Mouse (Mus musculus): ENCODE data around the gene Oat. TPM values are rescaled to one million over a fixed set of nuclear protein-coding genes. Genes with fewer than 3 reads are reported as not detected.

The Oat gene
- polyA plus RNA-seq, 1 experiment from 2014 or later: 155 TPM

GRCm38 (mm10) chr7:132596557-132597250, 20.5 kb upstream of the Oat start:
- WGBS: 14% methylated on average over 25 of the region's 26 CpGs
- H3K9me3 ChIP-seq (ENCODE audit: control insufficient read depth, low read length): no peaks in the 10 kb centered on the region
- 0 out of 2 replicates have a peak overlapping the region, but pooled peaks have one; percentile 27 for H3K9ac ChIP-seq (ENCODE audit: low read length)
- peaks cover 13% of the 10 kb centered on the region; the same call in 1 of the 2 replicates for H3K27me3 ChIP-seq (ENCODE audit: control insufficient read depth, insufficient read depth, low read length)
- peak overlapping the region; percentile 44 for H3K4me3 ChIP-seq (ENCODE audit: low read depth, low read length)
- H3K27ac ChIP-seq (replicated peaks): no peak overlapping the region
- H3K4me1 ChIP-seq (replicated peaks; ENCODE audit: control insufficient read depth, insufficient read depth): peaks cover 2% of the 10 kb centered on the region; the same call in 1 of the 2 replicates
- H3K4me2 ChIP-seq (replicated peaks; ENCODE audit: low read depth): peak overlapping the region; percentile 72
- TF ChIP-seq EP300 (optimal IDR thresholded peaks at IDR 0.05) (no peak), CTCF (IDR thresholded peaks at IDR 0.05; ENCODE audit: low read depth) (peak; percentile 45)
- peak; percentile 48; the same call in 1 of the 2 replicates for ATAC-seq (ENCODE audit: low FRiP score, low TSS enrichment)
- DNase-seq (ENCODE audit: low spot score): no peak
- no peaks in the 10 kb centered on the region for H3K36me3 ChIP-seq (ENCODE audit: control insufficient read depth, insufficient read depth, low read length)

DNA sequence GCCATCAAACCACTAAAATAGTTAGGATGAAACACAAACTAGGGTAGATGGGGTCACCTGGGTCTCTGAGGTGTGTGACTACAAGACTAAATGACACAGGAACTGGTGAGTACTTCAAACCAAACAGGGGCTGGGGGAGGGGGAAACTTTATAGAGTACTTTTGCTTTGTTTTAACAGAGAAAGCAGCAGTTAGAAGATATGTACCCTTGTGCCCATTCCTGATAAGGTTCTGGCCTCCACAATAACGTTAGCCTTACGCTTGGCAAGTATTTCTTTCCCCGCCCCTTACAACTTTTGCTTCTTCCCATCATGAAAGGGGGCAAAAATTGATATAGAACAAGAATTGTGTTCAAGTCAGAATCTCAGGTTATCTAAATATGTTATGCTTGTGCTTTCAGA, 19.6 kb upstream of the Oat start:
- Histone ChIP-seq H3K4me3 (ENCODE audit: low read depth, low read length) (no peak overlapping the region), H3K27me3 (ENCODE audit: control insufficient read depth, insufficient read depth, low read length) (peaks cover 10% of the 10 kb centered on the region; the same call in 1 of the 2 replicates), H3K9ac (ENCODE audit: low read length) (no peak overlapping the region), H3K4me2 (replicated peaks; ENCODE audit: low read depth) (no peak overlapping the region), H3K36me3 (ENCODE audit: control insufficient read depth, insufficient read depth, low read length) (no peaks in the 10 kb centered on the region), H3K9me3 (ENCODE audit: control insufficient read depth, low read length) (no peaks in the 10 kb centered on the region), H3K27ac (replicated peaks) (no peak overlapping the region), H3K4me1 (replicated peaks; ENCODE audit: control insufficient read depth, insufficient read depth) (peaks cover 2% of the 10 kb centered on the region; the same call in 1 of the 2 replicates)
- WGBS: 91% methylated on average over 3 of the region's 3 CpGs
- no peak for DNase-seq (ENCODE audit: low spot score)
- TF ChIP-seq CTCF (IDR thresholded peaks at IDR 0.05; ENCODE audit: low read depth): no peak
- no peak for TF ChIP-seq EP300 (optimal IDR thresholded peaks at IDR 0.05)
- no peak for ATAC-seq (ENCODE audit: low FRiP score, low TSS enrichment)

- H3K9me3 ChIP-seq (ENCODE audit: control insufficient read depth, low read length): no peaks in the 10 kb centered on the region
- TF ChIP-seq CTCF (IDR thresholded peaks at IDR 0.05; ENCODE audit: low read depth) (no peak), EP300 (optimal IDR thresholded peaks at IDR 0.05) (no peak)
- no peak overlapping the region for H3K27ac ChIP-seq (replicated peaks)
- no peak for DNase-seq (ENCODE audit: low spot score)
- peaks cover 9% of the 10 kb centered on the region; the same call in 1 of the 2 replicates for H3K27me3 ChIP-seq (ENCODE audit: control insufficient read depth, insufficient read depth, low read length)
- ATAC-seq (ENCODE audit: low FRiP score, low TSS enrichment): no peak
- no peak overlapping the region for H3K4me2 ChIP-seq (replicated peaks; ENCODE audit: low read depth)
- H3K36me3 ChIP-seq (ENCODE audit: control insufficient read depth, insufficient read depth, low read length): no peaks in the 10 kb centered on the region
- 0 out of 2 replicates have a peak, but pooled peaks cover 2% of the 10 kb centered on the region for H3K4me1 ChIP-seq (replicated peaks; ENCODE audit: control insufficient read depth, insufficient read depth)
- H3K9ac ChIP-seq (ENCODE audit: low read length): no peak overlapping the region
- 86% methylated on average over 2 of the region's 2 CpGs for WGBS
- H3K4me3 ChIP-seq (ENCODE audit: low read depth, low read length): no peak overlapping the region
Observed at GRCm38 (mm10) chr7:132594325-132594724, 18.1 kb upstream of the Oat start.

- Histone ChIP-seq H3K4me2 (replicated peaks; ENCODE audit: low read depth) (no peak overlapping the region), H3K27ac (replicated peaks) (no peak overlapping the region), H3K4me1 (replicated peaks; ENCODE audit: control insufficient read depth, insufficient read depth) (0 out of 2 replicates have a peak, but pooled peaks cover 2% of the 10 kb centered on the region), H3K4me3 (ENCODE audit: low read depth, low read length) (no peak overlapping the region), H3K9me3 (ENCODE audit: control insufficient read depth, low read length) (no peaks in the 10 kb centered on the region), H3K9ac (ENCODE audit: low read length) (no peak overlapping the region), H3K27me3 (ENCODE audit: control insufficient read depth, insufficient read depth, low read length) (peaks cover 4% of the 10 kb centered on the region; the same call in 1 of the 2 replicates), H3K36me3 (ENCODE audit: control insufficient read depth, insufficient read depth, low read length) (no peaks in the 10 kb centered on the region)
- WGBS: 61% methylated on average over 2 of the region's 2 CpGs
- no peak for DNase-seq (ENCODE audit: low spot score)
- ATAC-seq (ENCODE audit: low FRiP score, low TSS enrichment): no peak
- TF ChIP-seq EP300 (optimal IDR thresholded peaks at IDR 0.05) (no peak), CTCF (IDR thresholded peaks at IDR 0.05; ENCODE audit: low read depth) (no peak)
Observed at GRCm38 (mm10) chr7:132593762-132594161, 17.6 kb upstream of the Oat start.

- Histone ChIP-seq H3K36me3 (ENCODE audit: control insufficient read depth, insufficient read depth, low read length) (no peaks in the 10 kb centered on the region), H3K27ac (replicated peaks) (no peak overlapping the region), H3K4me2 (replicated peaks; ENCODE audit: low read depth) (no peak overlapping the region), H3K4me3 (ENCODE audit: low read depth, low read length) (no peak overlapping the region), H3K4me1 (replicated peaks; ENCODE audit: control insufficient read depth, insufficient read depth) (no peaks in the 10 kb centered on the region), H3K27me3 (ENCODE audit: control insufficient read depth, insufficient read depth, low read length) (no peaks in the 10 kb centered on the region), H3K9me3 (ENCODE audit: control insufficient read depth, low read length) (no peaks in the 10 kb centered on the region), H3K9ac (ENCODE audit: low read length) (no peak overlapping the region)
- DNase-seq (ENCODE audit: low spot score) (no peak), ATAC-seq (ENCODE audit: low FRiP score, low TSS enrichment) (no peak)
- TF ChIP-seq CTCF (IDR thresholded peaks at IDR 0.05; ENCODE audit: low read depth) (no peak), EP300 (optimal IDR thresholded peaks at IDR 0.05) (no peak)
- 46% methylated on average over 5 of the region's 5 CpGs for WGBS
Observed at GRCm38 (mm10) chr7:132589610-132590009, 13.4 kb upstream of the Oat start.

DNA sequence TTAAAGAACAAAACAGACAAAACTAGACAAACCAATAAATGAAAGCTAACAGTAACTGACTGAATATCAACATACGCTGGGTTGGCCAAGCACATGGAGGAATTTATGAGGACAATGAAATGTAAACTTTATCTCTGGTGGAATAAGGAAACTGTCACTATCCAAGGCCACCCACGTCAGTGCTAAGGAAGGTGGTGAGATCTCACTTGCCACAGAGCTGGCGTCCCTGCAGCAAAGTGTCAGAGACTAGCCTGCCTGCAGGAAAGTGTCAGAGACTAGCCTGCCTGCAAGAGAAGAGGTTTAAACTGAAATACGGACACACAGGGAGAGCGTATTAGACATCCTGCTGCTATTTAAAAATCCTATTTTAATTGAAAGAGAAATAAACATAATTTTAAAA, 11.0 kb upstream of the Oat start:
- Histone ChIP-seq H3K4me3 (ENCODE audit: low read depth, low read length) (no peak overlapping the region), H3K9me3 (ENCODE audit: control insufficient read depth, low read length) (no peaks in the 10 kb centered on the region), H3K9ac (ENCODE audit: low read length) (no peak overlapping the region), H3K4me2 (replicated peaks; ENCODE audit: low read depth) (no peak overlapping the region), H3K4me1 (replicated peaks; ENCODE audit: control insufficient read depth, insufficient read depth) (no peaks in the 10 kb centered on the region), H3K36me3 (ENCODE audit: control insufficient read depth, insufficient read depth, low read length) (no peaks in the 10 kb centered on the region), H3K27ac (replicated peaks) (no peak overlapping the region), H3K27me3 (ENCODE audit: control insufficient read depth, insufficient read depth, low read length) (no peaks in the 10 kb centered on the region)
- no peak for TF ChIP-seq EP300 (optimal IDR thresholded peaks at IDR 0.05)
- TF ChIP-seq CTCF (IDR thresholded peaks at IDR 0.05; ENCODE audit: low read depth): no peak
- ATAC-seq (ENCODE audit: low FRiP score, low TSS enrichment) (no peak), DNase-seq (ENCODE audit: low spot score) (no peak)
- WGBS: 48% methylated on average over 5 of the region's 5 CpGs
